Mouse (Mus musculus) right cerebral cortex, postnatal 14 days (tissue): ENCODE results near the gene Dhx9.
"Not testable (repeated sequence)": the region's sequence is repeated elsewhere in the genome, so short reads cannot be mapped to it uniquely, and the experiment has no call there.

Experiments
- DNase-seq: peaks from one replicate; pipeline ENCODE4 v3.0.0; 2022

The Dhx9 gene

DNA sequence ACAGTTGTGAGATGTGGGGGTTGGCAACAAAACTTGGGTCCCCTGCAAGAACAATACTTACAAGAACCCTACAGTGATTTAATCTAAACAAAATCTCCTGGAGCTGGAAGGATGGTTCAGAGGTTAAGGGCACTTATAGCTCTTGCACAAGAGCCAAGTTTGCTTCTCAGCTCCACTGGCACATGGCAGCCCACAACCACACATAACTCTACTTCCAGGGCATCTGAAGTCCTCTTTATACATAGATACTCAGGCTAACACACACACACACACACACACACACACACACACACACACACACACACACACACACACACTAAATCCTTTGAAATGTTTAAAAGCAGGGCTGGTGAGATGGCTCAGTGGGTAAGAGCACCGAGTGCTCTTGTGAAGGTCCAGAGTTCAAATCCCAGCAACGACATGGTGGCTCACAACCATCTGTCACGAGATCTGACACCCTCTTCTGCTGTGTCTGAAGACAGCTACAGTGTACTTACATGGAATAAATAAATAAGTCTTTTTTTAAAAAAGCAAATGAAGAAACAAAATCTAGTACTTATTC is 71.1 kb downstream of the Dhx9 start:
- DNase-seq: not testable (repeated sequence)

DNA sequence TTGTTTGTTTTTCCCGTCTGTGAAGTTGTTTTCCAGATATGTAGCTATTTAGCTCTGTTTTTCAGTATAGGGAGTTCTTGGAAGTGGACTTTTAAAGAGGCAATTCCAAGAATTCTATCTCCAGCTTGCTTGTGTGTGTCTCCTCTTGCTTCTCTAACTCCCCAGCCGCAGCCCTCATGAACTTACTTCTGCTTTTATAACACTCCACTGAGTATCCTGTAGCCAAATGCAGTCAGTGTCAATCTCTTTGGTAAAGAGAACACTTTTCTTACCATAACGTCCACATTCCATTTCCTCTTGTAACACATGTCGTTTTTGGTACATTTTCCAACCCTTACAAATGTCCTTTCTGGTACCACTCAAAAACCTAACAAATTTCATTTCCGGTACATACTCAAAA is 71.7 kb downstream of the Dhx9 start:
- not testable (repeated sequence) for DNase-seq

DNA sequence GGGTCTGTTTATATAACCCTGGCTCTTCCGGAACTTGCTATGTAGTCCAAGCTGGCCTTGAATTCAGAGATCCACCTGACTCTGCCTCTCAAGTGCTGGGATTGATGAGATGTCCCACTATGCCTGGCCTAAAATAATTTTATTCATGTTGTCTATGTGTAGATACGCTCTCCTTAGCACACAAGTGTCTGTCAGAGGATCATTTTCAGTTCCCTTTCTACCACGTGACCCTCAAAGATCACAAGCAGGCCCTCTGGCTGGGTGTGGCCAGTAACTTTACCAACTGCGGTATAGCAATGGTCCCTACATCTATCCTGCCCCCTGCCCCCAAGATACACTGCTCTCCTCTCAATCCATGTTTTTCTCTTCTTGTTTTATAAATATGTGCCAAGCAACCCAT is 72.5 kb downstream of the Dhx9 start:
- no peak for DNase-seq

DNA sequence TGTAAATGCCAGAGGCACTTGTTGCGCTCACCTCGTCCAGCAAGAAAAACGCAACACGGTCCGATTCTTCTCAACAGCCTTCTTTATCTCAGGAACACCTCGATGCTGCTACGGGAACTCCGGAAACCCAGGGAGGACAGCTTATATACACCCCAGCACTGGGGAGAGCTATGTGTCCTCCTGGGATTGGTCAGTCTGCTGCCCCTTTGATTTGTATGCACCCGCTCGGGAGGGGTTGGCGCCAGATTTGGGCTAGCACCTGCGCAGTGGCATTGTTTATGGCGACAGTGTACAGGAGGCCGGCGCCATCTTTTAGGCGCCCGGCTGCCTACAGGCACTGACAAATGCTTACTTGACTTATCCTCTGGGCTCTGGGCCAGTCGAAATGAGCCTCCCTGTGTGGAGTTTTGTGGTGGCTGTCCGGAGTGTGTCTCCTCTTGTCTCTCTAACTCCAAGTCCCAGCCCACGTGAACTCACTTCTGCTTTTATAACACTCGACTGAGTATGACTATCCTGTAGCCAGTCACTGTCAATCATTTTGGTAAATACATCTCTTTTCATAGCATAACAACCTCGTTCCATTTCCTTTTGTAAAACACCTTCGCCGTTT is 73.2 kb downstream of the Dhx9 start:
- peak; percentile 57 for DNase-seq

DNA sequence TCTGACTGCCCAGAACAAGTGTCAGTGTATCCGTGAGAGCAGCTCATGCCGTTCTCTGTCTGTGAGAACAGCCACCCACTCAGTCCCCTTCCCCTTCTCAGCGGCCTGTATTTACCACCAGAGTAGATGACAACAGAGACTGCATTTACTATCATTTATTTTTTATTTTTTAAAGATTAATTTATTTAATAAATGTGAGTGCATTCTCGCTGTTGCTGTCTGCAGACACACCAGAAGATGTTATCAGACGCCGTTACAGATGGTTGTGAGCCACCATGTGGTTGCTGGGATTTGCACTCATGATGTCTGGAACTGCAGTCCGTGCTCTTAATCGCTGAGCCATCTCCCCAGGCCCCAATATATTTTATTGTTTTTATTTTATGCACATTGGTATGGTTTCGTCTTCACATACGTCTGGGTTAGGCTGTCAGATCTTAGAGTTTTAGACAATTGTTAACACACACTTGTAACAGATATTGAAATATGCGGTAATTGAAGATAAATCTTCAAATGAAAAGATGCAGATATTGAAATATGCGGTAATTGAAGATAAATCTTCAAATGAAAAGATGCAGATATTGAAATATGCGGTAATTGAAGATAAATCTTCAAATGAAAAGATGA is 74.0 kb downstream of the Dhx9 start:
- not testable (repeated sequence) for DNase-seq

DNA sequence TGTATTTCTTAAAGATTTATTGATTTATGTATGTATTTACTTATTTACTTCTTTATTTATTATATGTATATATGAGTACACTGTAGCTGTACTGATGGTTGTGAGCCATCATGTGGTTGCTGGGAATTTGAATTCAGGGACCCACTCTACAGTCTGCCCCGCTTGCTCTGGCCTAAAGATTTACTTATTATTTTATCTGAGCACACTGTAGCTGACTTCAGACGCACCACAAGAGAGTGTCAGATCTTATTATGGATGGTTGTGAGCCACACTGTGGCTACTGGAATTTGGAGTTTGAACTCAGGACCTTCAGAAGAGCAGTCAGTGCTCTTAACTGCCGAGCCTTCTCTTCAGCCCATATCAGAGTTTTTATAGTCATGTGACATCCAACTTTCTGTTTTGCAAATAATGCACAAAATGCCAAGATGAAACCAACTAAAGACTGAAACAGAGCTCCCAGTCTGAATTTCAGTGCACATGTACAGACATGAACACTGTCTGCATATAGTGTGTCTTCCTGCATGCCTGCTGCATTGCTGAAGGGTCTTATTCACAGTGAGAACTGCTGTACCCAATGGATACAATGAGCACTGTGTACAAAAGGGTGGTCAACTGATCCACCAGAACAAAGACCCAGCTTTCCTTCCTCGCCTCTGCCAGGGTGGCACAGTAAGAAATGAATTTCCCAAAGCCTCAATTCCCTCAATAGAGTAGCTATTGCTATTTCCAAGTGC is 74.6 kb downstream of the Dhx9 start:
- DNase-seq: not testable (repeated sequence)

DNA sequence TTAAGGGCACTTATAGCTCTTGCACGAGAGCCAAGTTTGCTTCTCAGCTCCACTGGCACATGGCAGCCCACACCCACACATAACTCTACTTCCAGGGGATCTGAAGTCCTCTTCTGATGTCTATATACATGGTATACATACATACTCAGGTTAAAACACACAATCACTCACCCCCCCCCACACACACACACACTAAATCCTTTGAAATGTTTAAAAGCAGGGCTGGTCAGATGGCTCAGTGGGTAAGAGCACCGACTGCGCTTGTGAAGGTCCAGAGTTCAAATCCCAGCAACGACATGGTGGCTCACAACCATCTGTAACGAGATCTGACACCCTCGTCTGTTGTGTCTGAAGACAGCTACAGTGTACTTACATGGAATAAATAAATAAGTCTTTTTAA is 75.7 kb downstream of the Dhx9 start:
- no peak for DNase-seq

DNA sequence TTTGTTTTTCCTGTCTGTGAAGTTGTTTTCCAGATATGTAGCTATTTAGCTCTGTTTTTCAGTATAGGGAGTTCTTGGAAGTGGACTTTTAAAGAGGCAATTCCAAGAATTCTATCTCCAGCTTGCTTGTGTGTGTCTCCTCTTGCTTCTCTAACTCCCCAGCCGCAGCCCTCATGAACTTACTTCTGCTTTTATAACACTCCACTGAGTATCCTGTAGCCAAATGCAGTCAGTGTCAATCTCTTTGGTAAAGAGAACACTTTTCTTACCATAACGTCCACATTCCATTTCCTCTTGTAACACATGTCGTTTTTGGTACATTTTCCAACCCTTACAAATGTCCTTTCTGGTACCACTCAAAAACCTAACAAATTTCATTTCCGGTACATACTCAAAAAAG is 76.5 kb downstream of the Dhx9 start:
- DNase-seq: not testable (repeated sequence)

DNA sequence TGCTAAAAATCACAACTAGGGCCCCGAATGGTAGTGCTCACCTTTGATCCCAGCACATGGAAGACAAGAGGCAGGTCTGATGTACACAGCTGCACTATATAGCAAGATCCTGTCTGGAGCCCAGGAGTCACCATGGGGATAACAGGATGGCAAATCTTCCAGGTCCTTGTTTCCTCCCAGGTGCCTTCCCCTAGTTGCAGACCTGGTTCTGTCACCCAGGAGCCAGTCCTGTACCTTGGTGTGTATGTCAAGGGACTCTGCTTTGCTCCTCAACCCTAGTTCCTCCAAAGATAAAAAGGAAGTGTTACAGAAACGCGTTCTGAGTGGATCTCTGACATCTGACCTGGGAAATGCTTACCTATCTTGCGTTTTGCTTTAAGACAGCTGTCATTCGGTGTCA is 79.2 kb downstream of the Dhx9 start:
- not testable (repeated sequence) for DNase-seq

DNA sequence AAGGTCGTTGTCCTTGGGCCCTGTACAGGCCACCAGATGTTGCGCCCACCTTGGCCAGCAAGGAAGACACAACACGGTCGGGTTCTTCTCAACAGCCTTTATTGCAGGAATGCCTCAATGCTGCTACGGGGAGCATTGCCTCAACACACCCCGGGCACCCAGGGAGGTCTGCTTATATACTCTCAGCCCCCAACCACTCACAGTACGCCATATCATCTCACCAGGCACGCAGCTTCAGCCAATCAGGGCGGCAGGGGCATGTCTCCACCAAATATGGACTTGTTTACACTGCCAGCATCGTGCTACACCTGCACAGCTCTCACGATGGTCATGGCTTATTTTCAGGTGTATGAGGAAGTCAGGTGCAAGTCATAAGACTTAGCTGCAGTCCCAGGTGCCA is 79.8 kb downstream of the Dhx9 start:
- not testable (repeated sequence) for DNase-seq
